Mouse (Mus musculus) kidney, postnatal 4 days (tissue): ENCODE data around the gene Prdm2.

Source experiments
- DNase-seq, 2 experiments: peaks; one replicate each; pipeline ENCODE4 v3.0.0; 2021; ENCODE audit warnings: mixed read lengths in 2 of 2

The Prdm2 gene

DNA sequence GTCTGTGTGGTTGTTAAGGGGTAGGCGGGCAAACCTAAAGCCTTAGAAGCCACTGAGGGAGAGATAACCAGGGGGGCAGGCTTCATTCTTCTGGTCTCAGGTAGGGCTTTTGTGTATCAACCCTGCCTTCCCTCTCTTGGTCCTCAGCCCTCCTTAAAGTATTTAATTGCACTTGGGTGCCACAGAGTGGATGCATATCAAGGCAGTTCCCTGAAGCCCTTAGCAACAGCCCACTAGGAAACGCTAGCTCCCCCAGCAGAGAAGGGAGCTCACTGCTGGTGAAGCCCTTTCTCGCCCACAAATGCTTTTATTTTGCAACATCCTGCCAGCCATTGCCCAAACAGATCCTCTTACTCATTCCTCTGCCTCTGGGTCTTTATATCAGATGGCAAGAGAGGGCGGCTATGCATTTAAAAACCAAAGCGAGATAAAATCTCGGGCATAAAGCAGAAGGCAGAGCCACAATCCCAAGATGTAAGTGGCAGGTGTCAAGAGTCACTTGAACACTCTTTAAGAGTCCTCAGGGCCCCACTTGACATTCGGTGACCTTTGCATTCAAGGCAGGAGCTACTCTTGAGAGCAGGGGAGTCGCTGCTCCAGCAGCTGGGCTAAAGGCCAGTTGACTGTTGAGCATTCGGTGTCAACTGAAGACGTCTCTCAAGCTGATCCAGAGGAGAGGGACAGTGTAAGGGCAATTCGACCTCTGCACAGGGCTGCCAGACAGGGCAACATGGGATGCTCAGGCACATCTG lies 113.3 kb downstream of the Prdm2 start:
- DNase-seq, result no peak

DNA sequence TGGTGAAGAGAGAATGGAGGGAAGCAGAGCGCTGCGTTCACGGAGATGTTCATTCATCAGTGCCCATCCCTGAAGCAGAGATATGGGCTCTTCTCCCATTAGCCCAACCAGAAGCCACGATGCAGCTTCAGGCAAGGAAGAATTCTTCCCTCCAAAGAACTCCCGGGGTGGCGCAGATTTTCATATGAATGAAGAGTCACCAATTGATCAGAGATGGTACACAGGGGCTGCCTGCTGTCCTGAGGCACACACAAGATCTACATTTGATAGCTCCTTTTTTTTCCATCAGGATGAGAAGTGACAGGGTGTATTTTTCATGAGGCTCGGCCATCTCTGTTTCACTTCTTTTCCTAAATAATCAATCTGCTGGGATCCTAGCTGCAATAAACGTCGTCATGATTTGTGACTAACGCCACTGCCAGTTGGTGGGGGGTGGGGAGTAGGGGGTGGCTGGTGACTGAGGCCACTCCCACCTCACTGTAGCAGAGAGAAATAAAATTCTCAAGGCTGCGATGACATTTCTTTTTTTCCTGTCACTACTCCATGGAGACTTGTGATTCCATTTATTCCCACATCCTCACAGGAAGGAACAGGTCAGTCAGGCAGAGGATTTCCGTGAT lies 120.6 kb downstream of the Prdm2 start:
- DNase-seq, result peak in 1 of 2 experiments; percentile 30

DNA sequence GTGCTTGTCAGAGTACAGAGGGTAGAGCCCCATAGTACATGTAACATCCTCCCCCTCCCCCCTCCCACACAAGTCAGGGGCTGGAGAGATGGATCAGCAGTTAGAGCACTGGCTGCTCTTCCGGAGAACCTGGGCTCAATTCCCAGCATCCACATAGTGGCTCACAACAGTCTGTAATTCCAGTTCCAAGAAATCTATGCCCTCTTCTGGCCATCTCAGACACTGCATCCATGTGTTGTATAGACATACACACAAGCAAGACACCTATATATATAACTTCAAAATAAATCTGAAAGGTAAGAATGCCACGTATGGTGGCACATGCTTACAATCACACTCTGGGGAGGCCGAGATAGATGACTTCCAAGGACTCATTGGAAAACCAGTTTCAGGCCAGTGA lies 122.2 kb downstream of the Prdm2 start:
- DNase-seq, result no peak

DNA sequence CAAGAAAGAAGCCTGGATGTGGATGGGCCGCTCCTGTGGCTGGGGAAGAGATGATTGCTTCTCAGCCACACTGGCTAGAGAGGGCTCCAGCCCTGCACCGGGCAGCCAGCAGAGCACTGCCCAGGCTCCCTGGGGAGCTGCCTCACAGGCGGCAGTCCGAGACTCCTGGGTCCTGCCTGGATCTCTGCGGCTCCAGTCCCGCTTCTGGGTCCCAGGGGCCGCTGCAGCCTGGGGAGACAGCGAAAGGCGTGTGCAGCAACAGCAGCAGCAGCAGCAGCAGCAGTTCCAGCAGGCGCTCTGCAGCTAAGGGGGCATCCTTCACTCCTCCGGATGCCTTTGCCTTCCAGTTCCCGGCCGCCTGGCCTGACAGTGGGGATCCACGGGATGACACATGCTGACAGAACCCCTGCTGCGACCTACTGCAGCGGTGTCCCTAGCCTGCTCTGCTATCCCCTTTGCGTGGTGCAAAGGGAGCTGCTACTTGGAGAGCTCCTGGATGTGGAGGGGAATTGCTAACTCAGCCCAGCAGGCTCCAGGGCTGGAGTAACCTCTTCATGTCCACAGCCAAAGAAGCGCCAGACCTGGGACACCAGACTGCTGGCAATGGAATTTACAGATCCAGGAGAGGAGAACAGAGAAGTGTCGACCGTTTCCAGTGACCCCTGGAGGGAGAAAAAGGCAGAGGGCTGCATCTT lies 138.6 kb downstream of the Prdm2 start:
- peak; percentile 49 to 62 for DNase-seq

DNA sequence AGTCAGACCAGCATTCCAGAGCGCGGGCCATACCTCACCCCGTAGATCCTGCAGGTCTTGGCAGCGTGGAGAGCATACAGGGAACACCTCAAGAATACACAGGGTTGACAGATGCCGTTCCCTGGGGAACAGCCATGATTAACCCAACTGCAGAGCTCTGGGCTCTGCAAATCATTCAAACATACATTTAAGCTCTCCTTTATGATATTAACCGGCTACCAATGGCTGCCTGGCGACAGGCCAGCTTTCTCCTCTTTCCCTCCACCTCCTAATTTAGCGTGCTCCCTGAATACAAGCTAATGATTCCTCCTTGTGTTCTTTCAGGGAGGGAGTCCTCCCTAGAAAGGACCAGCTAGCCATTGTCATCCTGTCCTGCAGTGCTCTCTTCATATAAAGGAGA lies 141.0 kb downstream of the Prdm2 start:
- DNase-seq, result no peak

DNA sequence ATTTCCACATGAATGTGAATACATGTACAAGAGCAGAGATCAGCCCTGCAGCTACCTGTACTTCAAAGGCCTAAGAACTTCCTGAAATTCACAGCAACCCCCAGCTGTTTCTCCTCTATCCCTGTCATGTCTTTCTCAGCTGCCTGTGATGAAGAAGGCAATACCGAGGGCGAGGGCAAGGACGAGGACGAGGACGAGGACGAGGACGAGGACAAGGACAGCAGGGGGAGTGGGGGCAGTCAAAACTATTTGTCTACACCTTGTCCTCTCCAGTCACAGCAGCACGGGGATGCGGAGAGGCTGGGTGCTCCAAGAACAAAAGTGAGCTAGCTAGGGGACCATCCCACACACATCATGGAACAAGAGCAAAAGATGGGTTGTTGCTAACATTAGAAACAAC lies 145.8 kb downstream of the Prdm2 start:
- DNase-seq, result no peak

DNA sequence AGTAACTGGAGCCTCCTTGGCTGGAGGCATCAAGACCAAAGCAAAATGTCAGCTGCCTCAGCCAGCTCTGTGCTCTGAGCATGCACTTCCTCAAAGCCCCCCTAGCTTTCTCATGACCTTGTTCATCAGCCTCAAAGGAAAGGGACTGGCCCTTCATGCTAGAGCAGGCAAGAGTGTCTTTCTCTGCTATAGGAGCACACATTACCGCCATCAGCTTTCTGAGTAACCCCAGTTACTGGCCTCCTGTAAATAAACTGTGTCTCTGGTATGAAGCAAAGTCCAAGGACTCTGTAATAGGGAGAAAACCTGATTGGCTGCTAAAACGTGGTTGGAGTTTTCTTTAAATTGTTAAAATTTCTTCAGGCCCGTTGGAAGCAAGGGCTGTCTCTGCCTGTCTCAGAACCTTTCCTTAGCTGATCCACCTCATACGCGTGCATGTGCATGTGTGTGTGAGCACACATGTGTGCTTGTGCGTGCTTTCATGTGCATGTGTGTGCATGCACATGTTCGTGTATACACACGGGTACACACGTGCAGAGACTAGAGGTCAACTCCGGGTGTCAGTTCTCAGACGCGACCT lies 153.9 kb downstream of the Prdm2 start:
- DNase-seq, result peak in 1 of 2 experiments; percentile 5
